Mouse (Mus musculus) adrenal gland, adult 2 months (tissue): ENCODE data around the gene Slc35g2. TPM values are rescaled to one million over a fixed set of nuclear protein-coding genes. Genes with fewer than 3 reads are reported as not detected.

Experiments used
- DNase-seq: peaks from one replicate; pipeline ENCODE4 v3.0.0; 2021
- long read RNA-seq: library from polyadenylated mRNA; stranded (forward); transcript quantifications from one replicate; pipeline ENCODE4 v2.0.0, GENCODE M21; 2021
- polyA plus RNA-seq: library from polyadenylated mRNA; depleted of rRNA; stranded (reverse); fragments of >200 nt; gene quantifications from 2 replicates; pipeline ENCODE4 v1.2.3, GENCODE M21; 2012; rRNA removed
- total RNA-seq, 2 experiments: library from RNA; stranded (reverse); gene quantifications; 2 replicates each; pipeline ENCODE4 v1.2.3; 2021

The Slc35g2 gene
- total RNA-seq = 10 to 100 TPM in 1 of 2 experiments, 1 to 10 TPM in 1; 6.2 to 13.2 TPM
- 0.95 and 1.8 TPM in 2 replicates for polyA plus RNA-seq
- long read RNA-seq, transcript Slc35g2-201 (2 exons, 1,590 nt) = major isoform, 8 of 8 reads
- long read RNA-seq, partial matches to known transcripts = 0 of 8 reads
- long read RNA-seq, other reads (novel, unspliced or antisense) = 0 of 8 reads

GRCm38 (mm10) chr9:100570626-100571233, at the start of gene Slc35g2:
Gene Slc35g2 (minus strand): TSS chr9:100571090.
- peak; percentile 67 for DNase-seq

- peak; percentile 35 for DNase-seq
Observed at GRCm38 (mm10) chr9:100616947-100617346, 46.1 kb upstream of the Slc35g2 start.

GRCm38 (mm10) chr9:100613501-100614071, 42.7 kb upstream of the Slc35g2 start:
- DNase-seq = no peak

GRCm38 (mm10) chr9:100605985-100606554, 35.2 kb upstream of the Slc35g2 start:
- DNase-seq = peak; percentile 55

GRCm38 (mm10) chr9:100605522-100605921, 34.6 kb upstream of the Slc35g2 start:
- no peak for DNase-seq

- no peak for DNase-seq
Observed at GRCm38 (mm10) chr9:100603156-100603555, 32.3 kb upstream of the Slc35g2 start.

GRCm38 (mm10) chr9:100602130-100602529, 31.2 kb upstream of the Slc35g2 start:
- DNase-seq = no peak

GRCm38 (mm10) chr9:100599761-100600328, 29.0 kb upstream of the Slc35g2 start:
- peak; percentile 54 for DNase-seq

- DNase-seq = no peak
Observed at GRCm38 (mm10) chr9:100597546-100597945, 26.7 kb upstream of the Slc35g2 start, which contains the start of gene Stag1. Gene Stag1 (plus strand): TSS chr9:100597798.

GRCm38 (mm10) chr9:100596317-100596716, 25.4 kb upstream of the Slc35g2 start:
- no peak for DNase-seq

- no peak for DNase-seq
Observed at GRCm38 (mm10) chr9:100590462-100590861, 19.6 kb upstream of the Slc35g2 start.

GRCm38 (mm10) chr9:100584031-100584430, 13.1 kb upstream of the Slc35g2 start:
- no peak for DNase-seq

- DNase-seq = peak; percentile 74
Observed at GRCm38 (mm10) chr9:100582883-100583575, 12.1 kb upstream of the Slc35g2 start.

GRCm38 (mm10) chr9:100581543-100582492, 10.9 kb upstream of the Slc35g2 start:
- DNase-seq = peak; percentile 16

- no peak for DNase-seq
Observed at GRCm38 (mm10) chr9:100580196-100580740, 9.4 kb upstream of the Slc35g2 start.

GRCm38 (mm10) chr9:100573942-100574341, 3.1 kb upstream of the Slc35g2 start:
- DNase-seq = no peak

- no peak for DNase-seq
Observed at GRCm38 (mm10) chr9:100573300-100573699, 2.4 kb upstream of the Slc35g2 start.

- DNase-seq = no peak
Observed at GRCm38 (mm10) chr9:100571511-100571910, 621 bp upstream of the Slc35g2 start.

GRCm38 (mm10) chr9:100569798-100570625, 878 bp downstream of the Slc35g2 start:
- DNase-seq = peak; percentile 81
